Mouse (Mus musculus) G1E (cell line): Measurements from ENCODE around the gene Erbb4. TPM values are rescaled to one million over a fixed set of nuclear protein-coding genes. Genes with fewer than 3 reads are reported as not detected.

ENCODE experiments used
- ATAC-seq: 2 replicates; pipeline ENCODE4 v1.8.0; 2016; ENCODE audit warnings: mild to moderate bottlenecking; ENCODE audit not compliant: insufficient number of reproducible peaks, poor library complexity, low FRiP score, severe bottlenecking; ENCODE audit errors: extremely low read depth
- DNase-seq: peaks from one replicate; pipeline ENCODE4 v3.0.0; 2012; ENCODE audit warnings: low spot score
- H3K27me3 ChIP-seq: 2 replicates; pipeline ENCODE4 v1.6.1; 2012; ENCODE audit warnings: mild to moderate bottlenecking, low read length, inconsistent platforms; ENCODE audit not compliant: insufficient read depth
- H3K36me3 ChIP-seq: replicated peaks from 2 replicates; pipeline ENCODE3; 2012; ENCODE audit warnings: mild to moderate bottlenecking, inconsistent platforms
- H3K4me1 ChIP-seq: 2 replicates; pipeline ENCODE4 v1.6.1; 2012; ENCODE audit warnings: low read depth, low read length, inconsistent platforms, mixed read lengths; ENCODE audit not compliant: insufficient read depth
- H3K4me3 ChIP-seq: 2 replicates; pipeline ENCODE4 v1.5.1; 2012; ENCODE audit warnings: low read depth, mild to moderate bottlenecking, inconsistent platforms, low read length, moderate library complexity, mixed read lengths
- H3K9me3 ChIP-seq: replicated peaks from 2 replicates; pipeline ENCODE4 v1.6.1; 2012; ENCODE audit warnings: inconsistent platforms
- CTCF ChIP-seq: IDR thresholded peaks from 2 replicates; pipeline ENCODE4 v1.5.1; 2012; ENCODE audit warnings: low read depth, low read length, inconsistent platforms, mixed read lengths
- GATA1 ChIP-seq: IDR thresholded peaks from 2 replicates; pipeline ENCODE4 v1.6.1; 2012; ENCODE audit warnings: borderline replicate concordance, low read length, inconsistent platforms, mixed read lengths
- GATA2 ChIP-seq: IDR thresholded peaks from 2 replicates; pipeline ENCODE4 v1.6.1; 2012; ENCODE audit warnings: low read depth, low read length, inconsistent platforms, borderline replicate concordance
- POLR2AphosphoS5 ChIP-seq: IDR thresholded peaks from 2 replicates; pipeline ENCODE4 v1.6.1; 2012; ENCODE audit warnings: low read depth, low read length, inconsistent platforms; ENCODE audit not compliant: insufficient replicate concordance
- TAL1 ChIP-seq: conservative IDR thresholded peaks from 2 replicates; pipeline ENCODE4 v1.6.1; 2012; ENCODE audit warnings: low read depth, low read length, inconsistent platforms, mixed read lengths
- polyA plus RNA-seq: library from polyadenylated mRNA; stranded (reverse); fragments of >175 nt; gene quantifications from 2 replicates; pipeline ENCODE4 v1.2.3, GENCODE M21; 2012
- total RNA-seq, 2 experiments: library from RNA; stranded (forward) in 1 of 2; stranded (reverse) in 1 of 2; fragments of 200-1000 nt in 1 of 2; fragments of >200 nt in 1 of 2; fragmentation: Nextera tagmentation in 1 of 2; gene quantifications; 2 replicates each; pipeline ENCODE4 v1.2.3; 2014 to 2017

The Erbb4 gene
- total and polyA plus RNA-seq, 3 experiments: 0.33 TPM; not detected in 2

GRCm38 (mm10) chr1:68955482-68955881 lies 152.4 kb downstream of the Erbb4 start:
- no peak for ATAC-seq
- H3K4me3 ChIP-seq: no peak overlapping the region
- H3K9me3 ChIP-seq: no peaks in the 10 kb centered on the region
- no peaks in the 10 kb centered on the region for H3K36me3 ChIP-seq
- no peaks in the 10 kb centered on the region for H3K4me1 ChIP-seq
- H3K27me3 ChIP-seq: no peaks in the 10 kb centered on the region
- TF ChIP-seq TAL1 (no peak), GATA1 (no peak), POLR2AphosphoS5 (no peak), GATA2 (no peak), CTCF (no peak)
- no peak for DNase-seq

GRCm38 (mm10) chr1:68943141-68943540 lies 164.7 kb downstream of the Erbb4 start:
- TF ChIP-seq TAL1 (no peak), GATA1 (no peak), POLR2AphosphoS5 (no peak), GATA2 (no peak), CTCF (no peak)
- H3K36me3 ChIP-seq: no peaks in the 10 kb centered on the region
- H3K4me3 ChIP-seq: no peak overlapping the region
- H3K9me3 ChIP-seq: no peaks in the 10 kb centered on the region
- H3K27me3 ChIP-seq: no peaks in the 10 kb centered on the region
- ATAC-seq (no peak), DNase-seq (no peak)
- no peaks in the 10 kb centered on the region for H3K4me1 ChIP-seq

GRCm38 (mm10) chr1:68934804-68935203 lies 173.1 kb downstream of the Erbb4 start:
- TF ChIP-seq CTCF (no peak), GATA1 (no peak), POLR2AphosphoS5 (no peak), TAL1 (no peak), GATA2 (no peak)

GRCm38 (mm10) chr1:68933330-68934065 lies 174.4 kb downstream of the Erbb4 start:
- no peaks in the 10 kb centered on the region for H3K36me3 ChIP-seq
- no peaks in the 10 kb centered on the region for H3K27me3 ChIP-seq
- DNase-seq (no peak), ATAC-seq (no peak)
- no peaks in the 10 kb centered on the region for H3K9me3 ChIP-seq
- no peaks in the 10 kb centered on the region for H3K4me1 ChIP-seq
- TF ChIP-seq TAL1 (no peak), GATA2 (no peak), CTCF (no peak), POLR2AphosphoS5 (no peak), GATA1 (no peak)
- no peak overlapping the region for H3K4me3 ChIP-seq

More at GRCm38 (mm10) chr1:68934804-68935203, 173.1 kb downstream of the Erbb4 start:
- Histone ChIP-seq H3K4me3 (no peak overlapping the region), H3K36me3 (no peaks in the 10 kb centered on the region), H3K27me3 (no peaks in the 10 kb centered on the region), H3K4me1 (no peaks in the 10 kb centered on the region), H3K9me3 (no peaks in the 10 kb centered on the region)
- ATAC-seq: no peak
- DNase-seq: no peak

DNA sequence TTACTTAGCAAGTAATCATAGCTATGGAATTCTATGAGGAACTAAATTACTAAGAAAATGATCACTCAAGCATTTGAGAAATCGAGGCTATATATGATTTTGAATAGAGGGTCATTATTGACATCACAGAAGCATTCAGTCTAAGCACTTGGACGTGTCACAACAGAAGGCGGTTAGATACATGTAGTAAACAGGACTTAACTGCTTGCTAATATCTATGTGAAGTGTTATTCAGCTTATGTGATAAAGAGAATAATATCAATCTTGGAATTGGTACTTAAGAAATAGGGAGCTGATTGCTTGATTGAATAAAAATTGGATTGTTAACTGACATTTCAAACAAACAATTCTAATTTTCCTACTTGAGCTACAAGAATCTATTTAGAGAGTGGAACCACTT lies 190.0 kb downstream of the Erbb4 start:
- DNase-seq (no peak), ATAC-seq (no peak)
- Histone ChIP-seq H3K27me3 (no peaks in the 10 kb centered on the region), H3K9me3 (no peaks in the 10 kb centered on the region), H3K4me3 (no peak overlapping the region), H3K36me3 (no peaks in the 10 kb centered on the region), H3K4me1 (no peaks in the 10 kb centered on the region)
- TF ChIP-seq GATA1 (no peak), TAL1 (no peak), POLR2AphosphoS5 (no peak), GATA2 (no peak), CTCF (no peak)

DNA sequence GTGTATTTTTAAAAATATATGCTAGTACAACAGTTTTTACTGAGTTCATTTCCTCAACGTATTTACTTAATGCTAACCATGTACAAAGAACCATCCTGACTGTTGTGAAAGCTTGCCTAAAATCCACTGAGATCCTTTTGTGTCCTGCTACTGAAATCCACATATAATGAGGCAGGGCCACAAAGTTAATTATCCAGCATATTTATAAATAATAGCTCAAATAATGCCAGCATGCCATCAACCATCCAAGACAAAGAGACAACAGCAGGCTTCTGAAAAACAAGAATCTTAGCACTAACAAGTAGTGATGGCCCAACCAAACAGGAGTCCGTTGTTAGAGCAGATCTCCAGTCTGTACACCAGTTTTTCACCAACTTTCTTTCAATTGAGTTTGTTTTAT lies 215.8 kb downstream of the Erbb4 start:
- no peaks in the 10 kb centered on the region for H3K9me3 ChIP-seq
- no peaks in the 10 kb centered on the region for H3K27me3 ChIP-seq
- TF ChIP-seq GATA2 (no peak), TAL1 (no peak), CTCF (no peak), GATA1 (no peak), POLR2AphosphoS5 (no peak)
- no peaks in the 10 kb centered on the region for H3K36me3 ChIP-seq
- no peak for ATAC-seq
- no peak for DNase-seq
- H3K4me1 ChIP-seq: no peaks in the 10 kb centered on the region
- H3K4me3 ChIP-seq: no peak overlapping the region
